Mouse (Mus musculus) midbrain, embryonic 10.5 days (tissue): ENCODE data around the gene Chst1. TPM values are rescaled to one million over a fixed set of nuclear protein-coding genes. Genes with fewer than 3 reads are reported as not detected.

Source experiments
- DNase-seq: peaks from one replicate; pipeline ENCODE4 v3.0.0-alpha.2; 2017; ENCODE audit warnings: low spot score
- H3K27ac ChIP-seq: fragments of 300-500 bp; sonication (generic); replicated peaks from 2 replicates; pipeline ENCODE4 v1.5.1; 2016; ENCODE audit warnings: mild to moderate bottlenecking
- H3K27me3 ChIP-seq: fragments of 300-500 bp; sonication (generic); 2 replicates; pipeline ENCODE4 v1.6.1; 2016; ENCODE audit warnings: low read depth, mild to moderate bottlenecking; ENCODE audit not compliant: poor library complexity, severe bottlenecking
- H3K36me3 ChIP-seq: fragments of 300-500 bp; sonication (generic); 2 replicates; pipeline ENCODE4 v1.6.1; 2016; ENCODE audit warnings: mild to moderate bottlenecking, moderate library complexity
- H3K4me1 ChIP-seq: fragments of 300-500 bp; sonication (generic); 2 replicates; pipeline ENCODE4 v1.6.1; 2016
- H3K4me3 ChIP-seq: fragments of 300-500 bp; sonication (generic); 2 replicates; pipeline ENCODE4 v1.5.1; 2016; ENCODE audit warnings: mild to moderate bottlenecking, moderate library complexity
- H3K9me3 ChIP-seq: fragments of 300-500 bp; sonication (generic); replicated peaks from 2 replicates; pipeline ENCODE4 v1.6.1; 2016; ENCODE audit warnings: mild to moderate bottlenecking
- WGBS: fragments of 180-500 bp; shearing (Covaris S2); methylation state at CpG from one replicate; pipeline ENCODE4 v1.1.7; 2016; 5-methylcytosine and 5-hydroxymethylcytosine counted together
- microRNA-seq: library from miRNA; unstranded; fragments of <30 nt; microRNA quantifications from one replicate; pipeline ENCODE4, GENCODE M21; 2017
- polyA plus RNA-seq: library from polyadenylated mRNA; unstranded; fragments of >200 nt; fragmentation: Nextera tagmentation; extraction: Ambion mirVana; gene quantifications from 2 replicates; pipeline ENCODE4 v1.2.1, GENCODE M21; 2016

Chst1 gene
- polyA plus RNA-seq, 1 experiment from 2014 or later = 5.1 TPM

- 0 out of 2 replicates have a peak, but pooled peaks cover 6% of the 10 kb centered on the region for H3K9me3 ChIP-seq
- no peak for DNase-seq
- no peaks in the 10 kb centered on the region for H3K27me3 ChIP-seq
- WGBS = 77% methylated on average over 7 of the region's 7 CpGs
- H3K27ac ChIP-seq = peak overlapping the region; percentile 69
- H3K36me3 ChIP-seq = no peaks in the 10 kb centered on the region
- peaks cover 40% of the 10 kb centered on the region for H3K4me1 ChIP-seq
- no peak overlapping the region for H3K4me3 ChIP-seq
Observed at GRCm38 (mm10) chr2:92659491-92660035, 60.1 kb downstream of the Chst1 start.

GRCm38 (mm10) chr2:92662534-92663068, 63.1 kb downstream of the Chst1 start:
- no peak overlapping the region for H3K27ac ChIP-seq
- no peaks in the 10 kb centered on the region for H3K36me3 ChIP-seq
- no peak overlapping the region for H3K4me3 ChIP-seq
- 0 out of 2 replicates have a peak, but pooled peaks cover 6% of the 10 kb centered on the region for H3K9me3 ChIP-seq
- H3K27me3 ChIP-seq = peaks cover 7% of the 10 kb centered on the region; the same call in 1 of the 2 replicates
- DNase-seq = no peak
- H3K4me1 ChIP-seq = peaks cover 49% of the 10 kb centered on the region
- WGBS = 89% methylated on average over 6 of the region's 6 CpGs

Small RNAs within 50 kb of the gene (microRNA-seq; reads per million reads assigned to microRNA genes)
- gene Mir7221 (not detected), gene Mir7222 (not detected)

Other genes with a start within 250 kb of the Chst1 start
- gene Pex16, start 225.0 kb upstream of the Chst1 start, polyA plus RNA-seq = 26.1 and 27.1 TPM in 2 replicates
- gene Large2, start 224.8 kb upstream of the Chst1 start, polyA plus RNA-seq = 16.2 and 25.6 TPM in 2 replicates
- gene 1700029I15Rik, start 217.2 kb upstream of the Chst1 start, polyA plus RNA-seq = 4.1 and 5.2 TPM in 2 replicates
- 58.3 and 70.5 TPM in 2 replicates for gene Mapk8ip1, start 198.4 kb upstream of the Chst1 start, polyA plus RNA-seq
- gene Cry2, start 165.7 kb upstream of the Chst1 start, polyA plus RNA-seq = 32.8 and 36.2 TPM in 2 replicates
- 12.8 and 15.1 TPM in 2 replicates for gene Slc35c1, start 139.2 kb upstream of the Chst1 start, polyA plus RNA-seq